Mouse (Mus musculus) liver, embryonic 14 days (tissue): Measurements from ENCODE around the gene Hp1bp3. TPM values are rescaled to one million over a fixed set of nuclear protein-coding genes. Genes with fewer than 3 reads are reported as not detected.

Experiments used
- polyA plus RNA-seq: library from polyadenylated mRNA; depleted of rRNA; stranded (reverse); fragments of >200 nt; gene quantifications from 2 replicates; pipeline ENCODE4 v1.2.3, GENCODE M21; 2012; rRNA removed

Gene Hp1bp3
- polyA plus RNA-seq = 33.3 and 39.1 TPM in 2 replicates

GRCm38 (mm10) chr4:138216200-138216890 is at the start of gene Hp1bp3:
Gene Hp1bp3 (plus strand): TSS chr4:138216296.

GRCm38 (mm10) chr4:138250088-138250960 is 34.2 kb downstream of the Hp1bp3 start, which contains the start of the genes Sh2d5 and Kif17:
Gene Sh2d5 (plus strand): TSS chr4:138250403.
Gene Kif17 (plus strand): TSS chr4:138250435.

Other genes starting within 250 kb of the Hp1bp3 start
- gene Eif4g3, start 223.3 kb upstream of the Hp1bp3 start, polyA plus RNA-seq = 14.6 and 14.9 TPM in 2 replicates
- gene Sh2d5, start 34.1 kb downstream of the Hp1bp3 start, polyA plus RNA-seq = 0.78 and 1.2 TPM in 2 replicates
- 0.18 and 0.22 TPM in 2 replicates for gene Kif17, start 34.1 kb downstream of the Hp1bp3 start, polyA plus RNA-seq
- gene Ddost, start 88.4 kb downstream of the Hp1bp3 start, polyA plus RNA-seq = 83.3 and 96.4 TPM in 2 replicates
- gene Pink1, start 110.0 kb downstream of the Hp1bp3 start, polyA plus RNA-seq = 15.6 and 15.8 TPM in 2 replicates
- 2.3 and 2.7 TPM in 2 replicates for gene Cda, start 151.7 kb downstream of the Hp1bp3 start, polyA plus RNA-seq
- not detected in 2 replicates for gene Fam43b, start 180.2 kb downstream of the Hp1bp3 start, polyA plus RNA-seq
- 3.6 and 4.1 TPM in 2 replicates for gene Mul1, start 218.4 kb downstream of the Hp1bp3 start, polyA plus RNA-seq
- 2.2 and 2.4 TPM in 2 replicates for gene Camk2n1, start 238.0 kb downstream of the Hp1bp3 start, polyA plus RNA-seq